Mouse (Mus musculus) heart, embryonic 13.5 days (tissue): ENCODE data around the gene Tshb. TPM values are rescaled to one million over a fixed set of nuclear protein-coding genes. Genes with fewer than 3 reads are reported as not detected.

Experiments
- ATAC-seq: fragments of 200-750 bp; cut with Nextera tagmentation; 2 replicates; pipeline ENCODE4 v1.8.0; 2017; ENCODE audit warnings: moderate TSS enrichment; ENCODE audit not compliant: insufficient number of reproducible peaks, low FRiP score, low TSS enrichment; ENCODE audit errors: extremely low read depth
- H3K27ac ChIP-seq: fragments of 300-500 bp; sonication (generic); replicated peaks from 2 replicates; pipeline ENCODE4 v1.5.1; 2015; ENCODE audit warnings: moderate library complexity, mild to moderate bottlenecking, inconsistent platforms
- H3K27me3 ChIP-seq: fragments of 300-500 bp; sonication (generic); replicated peaks from 2 replicates; pipeline ENCODE4 v1.6.1; 2015; ENCODE audit warnings: mild to moderate bottlenecking, inconsistent platforms
- H3K36me3 ChIP-seq: fragments of 300-500 bp; sonication (generic); 2 replicates; pipeline ENCODE4 v1.6.1; 2015; ENCODE audit warnings: mild to moderate bottlenecking, inconsistent platforms
- H3K4me1 ChIP-seq: fragments of 300-500 bp; sonication (generic); 2 replicates; pipeline ENCODE4 v1.6.1; 2015; ENCODE audit warnings: inconsistent platforms
- H3K4me2 ChIP-seq: fragments of 300-500 bp; sonication (generic); 2 replicates; pipeline ENCODE4 v1.6.1; 2015; ENCODE audit warnings: inconsistent platforms, mild to moderate bottlenecking, moderate library complexity
- H3K4me3 ChIP-seq: fragments of 300-500 bp; sonication (generic); 2 replicates; pipeline ENCODE4 v1.5.1; 2015; ENCODE audit warnings: moderate library complexity, mild to moderate bottlenecking, inconsistent platforms
- H3K9ac ChIP-seq: fragments of 300-500 bp; sonication (generic); 2 replicates; pipeline ENCODE4 v1.6.1; 2015; ENCODE audit warnings: inconsistent platforms, mild to moderate bottlenecking, moderate library complexity
- H3K9me3 ChIP-seq: fragments of 300-500 bp; sonication (generic); 2 replicates; pipeline ENCODE4 v1.6.1; 2016; ENCODE audit warnings: inconsistent platforms
- WGBS: fragments of 180-500 bp; shearing (Covaris S2); methylation state at CpG from one replicate; pipeline ENCODE4 v1.1.7; 2015; ENCODE audit warnings: mixed read lengths; 5-methylcytosine and 5-hydroxymethylcytosine counted together
- polyA plus RNA-seq: library from polyadenylated mRNA; unstranded; fragments of >200 nt; fragmentation: Nextera tagmentation; extraction: Ambion mirVana; gene quantifications from 2 replicates; pipeline ENCODE4 v1.2.1, GENCODE M21; 2015

Tshb gene
- polyA plus RNA-seq, 1 experiment from 2014 or later = 0.12 TPM

DNA sequence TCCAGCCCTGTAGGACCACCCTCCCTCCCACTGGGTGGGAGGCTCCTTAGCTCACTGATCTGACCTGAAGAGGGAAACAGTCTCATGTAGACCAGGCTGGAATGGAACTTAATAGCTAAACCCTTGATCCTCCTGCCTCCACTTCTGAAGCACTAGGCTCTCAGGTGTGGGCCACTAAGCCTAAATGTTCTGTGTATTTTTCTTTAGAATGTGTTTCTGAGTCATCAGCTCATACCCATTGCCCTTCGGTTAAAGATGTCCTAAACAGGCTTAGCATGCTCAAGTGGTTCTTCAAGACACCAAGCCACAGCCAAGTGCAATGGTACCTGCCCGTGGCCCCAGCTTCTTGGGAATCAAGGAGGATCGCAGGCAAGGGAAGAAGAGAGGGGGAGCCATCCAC, 31.0 kb downstream of the Tshb start:
- H3K4me3 ChIP-seq = no peak overlapping the region
- no peak overlapping the region for H3K9ac ChIP-seq
- no peak for ATAC-seq
- peaks cover 47% of the 10 kb centered on the region for H3K36me3 ChIP-seq
- H3K9me3 ChIP-seq = no peaks in the 10 kb centered on the region
- 81% methylated on average over 3 of the region's 3 CpGs for WGBS
- H3K27ac ChIP-seq = no peak overlapping the region
- H3K4me2 ChIP-seq = no peak overlapping the region
- H3K27me3 ChIP-seq = no peaks in the 10 kb centered on the region
- H3K4me1 ChIP-seq = peaks cover 31% of the 10 kb centered on the region

- no peak overlapping the region for H3K4me2 ChIP-seq
- no peaks in the 10 kb centered on the region for H3K9me3 ChIP-seq
- no peak for ATAC-seq
- no peak overlapping the region for H3K9ac ChIP-seq
- H3K27me3 ChIP-seq = no peaks in the 10 kb centered on the region
- H3K4me1 ChIP-seq = peaks cover 29% of the 10 kb centered on the region
- no peak overlapping the region for H3K27ac ChIP-seq
- WGBS = 69% methylated on average over 5 of the region's 5 CpGs
- H3K36me3 ChIP-seq = peaks cover 50% of the 10 kb centered on the region
- no peak overlapping the region for H3K4me3 ChIP-seq
Observed at GRCm38 (mm10) chr3:102751136-102751535, 31.4 kb downstream of the Tshb start.

GRCm38 (mm10) chr3:102748686-102749085, 33.8 kb downstream of the Tshb start:
- no peaks in the 10 kb centered on the region for H3K9me3 ChIP-seq
- 66% methylated on average over 5 of the region's 5 CpGs for WGBS
- H3K27ac ChIP-seq = no peak overlapping the region
- peaks cover 34% of the 10 kb centered on the region for H3K4me1 ChIP-seq
- H3K9ac ChIP-seq = no peak overlapping the region
- no peak for ATAC-seq
- peaks cover 44% of the 10 kb centered on the region for H3K36me3 ChIP-seq
- H3K27me3 ChIP-seq = no peaks in the 10 kb centered on the region
- H3K4me2 ChIP-seq = no peak overlapping the region
- H3K4me3 ChIP-seq = no peak overlapping the region

GRCm38 (mm10) chr3:102748038-102748437, 34.5 kb downstream of the Tshb start:
- H3K4me3 ChIP-seq = no peak overlapping the region
- H3K9me3 ChIP-seq = no peaks in the 10 kb centered on the region
- H3K4me2 ChIP-seq = no peak overlapping the region
- no peak overlapping the region for H3K27ac ChIP-seq
- 57% methylated on average over 3 of the region's 3 CpGs for WGBS
- peaks cover 41% of the 10 kb centered on the region for H3K4me1 ChIP-seq
- no peaks in the 10 kb centered on the region for H3K27me3 ChIP-seq
- H3K9ac ChIP-seq = no peak overlapping the region
- H3K36me3 ChIP-seq = peaks cover 37% of the 10 kb centered on the region
- ATAC-seq = no peak

- Histone ChIP-seq H3K27me3 (no peaks in the 10 kb centered on the region), H3K4me1 (peaks cover 46% of the 10 kb centered on the region), H3K4me2 (no peak overlapping the region), H3K36me3 (peaks cover 20% of the 10 kb centered on the region), H3K27ac (no peak overlapping the region), H3K9me3 (no peaks in the 10 kb centered on the region), H3K4me3 (no peak overlapping the region), H3K9ac (no peak overlapping the region)
- 69% methylated on average over 4 of the region's 4 CpGs for WGBS
- no peak for ATAC-seq
Observed at GRCm38 (mm10) chr3:102746174-102746573, 36.3 kb downstream of the Tshb start.

DNA sequence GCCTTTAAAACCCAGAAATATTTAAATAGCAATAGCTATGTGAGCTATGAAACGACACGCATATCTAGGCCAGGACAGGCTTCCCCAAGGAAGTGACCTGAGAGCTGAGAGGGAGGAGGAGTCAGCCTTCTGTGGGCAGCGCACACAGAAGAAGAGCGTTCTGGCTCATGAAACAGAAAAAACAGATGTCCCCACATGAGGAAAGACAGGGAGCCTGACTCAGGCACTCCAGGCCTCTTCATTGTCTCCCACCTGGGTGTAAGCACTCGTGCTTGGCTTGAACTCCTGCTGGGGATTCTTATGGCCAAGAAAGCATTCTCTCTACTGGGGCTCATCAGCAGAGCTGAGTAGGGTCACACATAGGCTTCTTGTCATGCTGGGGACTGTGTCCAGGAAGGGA, 37.9 kb downstream of the Tshb start:
- WGBS = 18% methylated on average over 5 of the region's 5 CpGs
- Histone ChIP-seq H3K4me3 (no peak overlapping the region), H3K27me3 (no peaks in the 10 kb centered on the region), H3K27ac (peak overlapping the region; percentile 41; the same call in 1 of the 2 replicates), H3K4me2 (peak overlapping the region; percentile 16; the same call in 1 of the 2 replicates), H3K9ac (peak overlapping the region; percentile 59), H3K4me1 (peaks cover 51% of the 10 kb centered on the region), H3K36me3 (peaks cover 5% of the 10 kb centered on the region; the same call in 1 of the 2 replicates), H3K9me3 (no peaks in the 10 kb centered on the region)
- no peak; the same call in 1 of the 2 replicates for ATAC-seq

GRCm38 (mm10) chr3:102743781-102744471, 38.6 kb downstream of the Tshb start:
- Histone ChIP-seq H3K27ac (0 out of 2 replicates have a peak overlapping the region, but pooled peaks have one; percentile 41), H3K4me2 (no peak overlapping the region), H3K36me3 (peaks cover 5% of the 10 kb centered on the region; the same call in 1 of the 2 replicates), H3K4me1 (peaks cover 53% of the 10 kb centered on the region), H3K9me3 (no peaks in the 10 kb centered on the region), H3K9ac (no peak overlapping the region), H3K27me3 (no peaks in the 10 kb centered on the region), H3K4me3 (no peak overlapping the region)
- WGBS = 85% methylated on average over 9 of the region's 9 CpGs
- no peak for ATAC-seq

GRCm38 (mm10) chr3:102743202-102743601, 39.3 kb downstream of the Tshb start:
- Histone ChIP-seq H3K36me3 (peaks cover 5% of the 10 kb centered on the region; the same call in 1 of the 2 replicates), H3K4me2 (no peak overlapping the region), H3K9me3 (no peaks in the 10 kb centered on the region), H3K4me1 (peaks cover 60% of the 10 kb centered on the region), H3K4me3 (no peak overlapping the region), H3K27ac (0 out of 2 replicates have a peak overlapping the region, but pooled peaks have one; percentile 8), H3K27me3 (no peaks in the 10 kb centered on the region), H3K9ac (no peak overlapping the region)
- no peak for ATAC-seq
- WGBS = 50% methylated on average over 4 of the region's 4 CpGs

DNA sequence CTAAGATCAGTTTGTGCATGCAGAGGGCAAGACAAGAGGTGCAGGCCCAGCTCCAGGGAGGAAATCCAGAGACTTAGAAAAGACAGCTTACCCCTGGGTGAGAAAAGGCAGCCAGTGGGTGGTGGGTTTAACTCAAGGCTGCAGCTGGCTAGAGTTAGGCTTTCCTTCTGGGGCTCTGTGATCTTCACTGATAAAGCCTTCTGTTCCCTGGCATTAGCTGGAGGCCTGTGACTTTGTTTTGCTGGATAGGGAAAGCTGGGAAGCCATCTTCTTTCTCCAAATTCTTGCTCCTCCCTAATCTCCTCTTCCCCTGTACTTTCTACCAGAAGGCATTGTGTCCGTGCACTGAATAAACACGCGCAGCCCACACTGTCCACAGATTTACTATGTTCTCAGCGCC, 39.8 kb downstream of the Tshb start:
- no peak overlapping the region for H3K4me3 ChIP-seq
- no peaks in the 10 kb centered on the region for H3K27me3 ChIP-seq
- no peak overlapping the region for H3K4me2 ChIP-seq
- no peak for ATAC-seq
- H3K9ac ChIP-seq = 0 out of 2 replicates have a peak overlapping the region, but pooled peaks have one; percentile 50
- no peaks in the 10 kb centered on the region for H3K9me3 ChIP-seq
- H3K27ac ChIP-seq = 0 out of 2 replicates have a peak overlapping the region, but pooled peaks have one; percentile 8
- H3K36me3 ChIP-seq = peaks cover 5% of the 10 kb centered on the region; the same call in 1 of the 2 replicates
- H3K4me1 ChIP-seq = peaks cover 65% of the 10 kb centered on the region
- 47% methylated on average over 4 of the region's 4 CpGs for whole genome bisulfite sequencing

DNA sequence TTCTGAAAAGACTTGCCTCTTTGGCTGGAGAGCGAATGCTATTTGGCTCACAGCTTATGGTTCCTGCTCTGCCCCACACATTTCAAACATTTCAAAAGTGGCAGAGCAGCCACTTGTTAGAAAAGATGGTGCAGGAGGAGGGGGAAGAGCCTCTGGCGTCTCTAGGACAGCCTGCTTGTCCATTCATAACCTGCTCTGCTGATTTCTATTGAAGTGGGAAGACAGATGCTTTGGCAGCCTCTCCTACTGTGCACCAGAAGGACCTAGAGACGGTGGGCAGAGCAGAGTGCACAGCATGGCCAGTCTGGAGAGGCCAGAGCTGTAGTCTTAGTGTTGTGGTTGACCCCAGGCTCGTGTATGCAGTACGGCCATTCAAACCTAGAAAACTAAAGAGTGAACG, 43.6 kb downstream of the Tshb start:
- peaks cover 73% of the 10 kb centered on the region for H3K4me1 ChIP-seq
- peak overlapping the region; percentile 48 for H3K27ac ChIP-seq
- ATAC-seq = no peak
- no peak overlapping the region for H3K4me2 ChIP-seq
- no peaks in the 10 kb centered on the region for H3K9me3 ChIP-seq
- H3K36me3 ChIP-seq = no peaks in the 10 kb centered on the region
- no peak overlapping the region for H3K4me3 ChIP-seq
- H3K27me3 ChIP-seq = no peaks in the 10 kb centered on the region
- H3K9ac ChIP-seq = no peak overlapping the region
- WGBS = 79% methylated on average over 6 of the region's 6 CpGs

DNA sequence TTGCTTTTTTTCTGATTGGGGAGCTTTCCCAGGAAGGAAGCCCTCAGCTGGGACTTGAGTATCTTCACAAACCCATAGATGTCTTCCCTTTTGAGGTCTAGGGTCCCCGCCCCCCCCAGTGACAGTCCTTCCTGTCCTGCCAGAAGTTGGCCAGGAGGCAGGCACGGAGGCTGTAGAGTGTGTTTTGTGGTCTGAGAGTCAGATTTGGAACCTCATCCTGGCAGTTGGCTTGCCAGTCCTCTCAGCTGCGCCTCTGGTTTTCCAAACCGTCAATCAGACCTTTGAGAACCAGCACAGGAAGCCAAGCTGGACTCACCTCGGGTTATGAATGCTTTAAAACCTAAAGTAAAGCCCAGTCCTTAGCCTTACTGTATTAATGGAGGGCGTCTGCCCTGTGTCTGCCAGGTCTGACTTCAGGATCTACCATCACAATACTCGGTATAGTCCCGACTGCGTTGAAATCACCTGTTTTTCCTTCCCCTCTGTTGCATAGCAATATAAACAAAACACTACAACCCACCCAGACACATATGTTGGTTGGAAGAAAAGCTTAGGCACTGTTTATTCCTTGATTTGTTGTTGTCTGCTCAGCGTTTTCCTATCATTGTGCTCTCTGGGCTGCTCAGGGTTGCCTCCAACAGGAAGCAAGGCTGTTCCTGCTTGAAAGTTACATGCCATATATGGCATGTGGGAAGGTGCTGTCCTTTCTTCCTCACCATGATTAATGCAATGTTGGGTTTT, 44.2 kb downstream of the Tshb start:
- Histone ChIP-seq H3K36me3 (no peaks in the 10 kb centered on the region), H3K4me1 (peaks cover 74% of the 10 kb centered on the region), H3K27me3 (no peaks in the 10 kb centered on the region), H3K9me3 (no peaks in the 10 kb centered on the region), H3K4me2 (peak overlapping the region; percentile 17; the same call in 1 of the 2 replicates), H3K9ac (peak overlapping the region; percentile 37; the same call in 1 of the 2 replicates), H3K27ac (peak overlapping the region; percentile 63), H3K4me3 (no peak overlapping the region)
- 50% methylated on average over 10 of the region's 10 CpGs for WGBS
- ATAC-seq = no peak
